Mouse (Mus musculus): Measurements from ENCODE around the gene Gm7982. TPM values are rescaled to one million over a fixed set of nuclear protein-coding genes. Genes with fewer than 3 reads are reported as not detected.
"Not testable (repeated sequence)": the region's sequence is repeated elsewhere in the genome, so short reads cannot be mapped to it uniquely, and the experiment has no call there.

Gene Gm7982
- total RNA-seq (2015) (not detected in 2 replicates), total RNA-seq (2017) (not detected in 2 replicates)

- not testable (repeated sequence) for ATAC-seq (ENCODE audit: poor library complexity, severe bottlenecking)
Observed at GRCm38 (mm10) chr5:95741714-95742113, at the start of gene Gm7982. Gene Gm7982, plus strand, starts transcription at chr5:95742014.

DNA sequence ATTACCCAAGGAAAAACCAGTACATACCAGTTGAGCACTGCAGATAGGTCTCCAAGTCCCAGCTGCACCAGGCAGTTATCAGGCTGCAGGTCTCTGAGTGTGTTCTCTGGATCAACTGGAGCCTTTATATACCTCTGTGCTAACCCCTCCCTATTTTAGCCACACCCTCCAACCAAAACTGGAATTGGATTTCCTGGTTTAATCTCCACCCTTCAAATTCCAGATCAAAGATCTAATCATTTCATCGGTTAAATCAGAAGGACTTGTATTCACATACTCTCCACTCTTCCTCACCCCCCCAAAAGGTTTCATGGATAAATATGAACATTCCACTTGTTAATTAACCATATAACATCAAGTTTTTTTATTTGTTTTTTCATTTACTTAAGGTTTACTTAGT, 5.7 kb upstream of the Gm7982 start, which contains the start of gene Gm7978:
Gene Gm7978 (minus strand): TSS at position 101 of the 400 bp plus-strand sequence.
- ATAC-seq (ENCODE audit: poor library complexity, severe bottlenecking) = not testable (repeated sequence)

DNA sequence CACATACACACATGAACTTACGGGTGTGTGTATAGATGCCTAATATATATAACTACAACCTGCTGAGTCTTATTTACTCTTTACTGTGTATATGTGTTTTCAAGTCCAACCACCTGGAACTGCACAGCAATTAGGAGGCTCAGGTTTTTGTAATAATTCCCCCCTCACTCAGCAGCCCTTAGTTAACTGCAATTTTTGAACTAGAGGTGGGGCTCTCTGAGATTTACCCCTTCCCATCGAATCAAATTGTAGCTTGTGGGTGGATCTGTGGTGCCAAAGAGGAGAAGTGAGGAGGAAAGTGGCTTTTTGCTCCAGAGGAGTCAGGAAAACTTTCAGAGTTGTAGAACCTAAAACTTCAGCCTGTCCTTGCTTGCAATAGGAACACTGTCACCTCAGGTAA, 33.9 kb downstream of the Gm7982 start, which contains the start of gene E330014E10Rik:
Gene E330014E10Rik (plus strand): TSS at position 301 of the 400 bp plus-strand sequence.
- ATAC-seq (ENCODE audit: poor library complexity, severe bottlenecking) = not testable (repeated sequence)

Other genes starting within 250 kb of the Gm7982 start
- not detected in 2 replicates for gene Gm3286, start 231.3 kb upstream of the Gm7982 start, total RNA-seq (2015)
- gene Gm3286, start 231.3 kb upstream of the Gm7982 start, total RNA-seq (2017) = not detected in 2 replicates
- gene Gm7971, start 147.1 kb upstream of the Gm7982 start, total RNA-seq (2015) = not detected in 2 replicates
- gene Gm7971, start 147.1 kb upstream of the Gm7982 start, total RNA-seq (2017) = not detected in 2 replicates
- not detected in 2 replicates for gene Gm7978, start 5.8 kb upstream of the Gm7982 start, total RNA-seq (2015)
- gene Gm7978, start 5.8 kb upstream of the Gm7982 start, total RNA-seq (2017) = not detected in 2 replicates
- not detected in 2 replicates for gene E330014E10Rik, start 34.0 kb downstream of the Gm7982 start, total RNA-seq (2015)
- not detected in 2 replicates for gene E330014E10Rik, start 34.0 kb downstream of the Gm7982 start, total RNA-seq (2017)
- gene Cxcl13, start 214.9 kb downstream of the Gm7982 start, total RNA-seq (2015) = not detected in 2 replicates
- not detected in 2 replicates for gene Cxcl13, start 214.9 kb downstream of the Gm7982 start, total RNA-seq (2017)